Mouse (Mus musculus) embryo, embryonic 10 days (tissue): ENCODE results near the gene Hmcn1.

ENCODE experiments used
- DNase-seq: peaks from one replicate; pipeline ENCODE4 v3.0.0-alpha.2; 2015; ENCODE audit warnings: low spot score

Gene Hmcn1

DNA sequence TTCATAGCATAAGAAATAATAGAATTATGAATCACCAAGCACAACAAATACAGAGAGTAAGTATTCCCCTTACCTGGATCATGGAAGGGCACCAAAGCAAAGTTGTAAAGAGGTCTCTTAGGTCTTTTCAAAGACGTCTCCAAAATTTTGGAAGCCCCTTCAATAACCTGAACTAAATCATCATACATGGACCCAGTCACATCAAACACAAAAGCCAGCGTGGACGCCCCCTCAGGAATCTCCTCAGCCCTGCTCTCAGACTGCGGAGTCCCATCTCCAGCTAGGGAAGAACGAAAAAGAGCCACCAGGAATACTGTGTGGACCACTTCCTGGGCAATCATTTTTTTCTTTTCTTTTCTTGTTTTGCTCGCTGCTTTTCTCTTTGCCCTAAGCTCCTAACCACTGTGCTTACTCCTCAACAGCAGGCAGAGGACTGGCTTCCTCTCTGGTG is 499 bp downstream of the Hmcn1 start:
- no peak for DNase-seq

DNA sequence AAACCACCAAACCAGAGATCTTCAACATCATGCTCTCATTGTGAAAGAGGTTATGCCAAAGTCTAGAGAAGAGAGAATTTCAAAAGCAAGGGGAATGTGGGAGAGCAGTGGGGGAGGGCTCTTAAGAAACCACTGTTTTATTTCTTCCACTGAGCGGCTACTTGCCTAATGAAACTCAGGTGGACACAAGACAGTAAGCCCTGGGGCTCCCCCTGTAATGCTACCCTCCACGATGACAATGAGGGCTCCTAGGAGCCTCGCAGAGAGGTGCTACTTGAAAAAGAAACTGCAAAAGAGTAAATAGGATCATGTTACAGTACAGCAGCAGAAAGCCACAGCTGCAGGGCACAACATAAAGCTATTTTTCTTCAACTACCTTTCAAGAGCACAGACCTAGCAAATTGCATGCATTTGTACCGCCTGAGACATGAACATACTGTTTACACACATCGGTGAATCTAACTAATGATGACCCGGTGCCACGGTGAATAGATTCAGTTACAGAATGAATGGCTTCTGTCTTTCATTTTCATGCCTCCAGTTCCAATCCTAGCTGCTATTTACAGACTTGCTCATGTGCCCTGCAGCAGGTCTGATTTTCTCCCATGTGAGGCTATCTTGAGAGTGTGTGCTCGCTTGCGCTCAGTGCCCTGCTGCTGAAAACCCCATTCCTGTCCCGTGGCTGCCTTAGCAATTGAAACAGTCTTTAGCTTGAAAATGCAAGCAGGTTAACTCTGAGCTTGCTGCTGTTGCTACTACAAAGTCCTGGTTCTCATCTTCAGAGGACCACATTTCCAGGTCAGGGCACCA is 1.3 kb downstream of the Hmcn1 start:
- peak; percentile 63 for DNase-seq

DNA sequence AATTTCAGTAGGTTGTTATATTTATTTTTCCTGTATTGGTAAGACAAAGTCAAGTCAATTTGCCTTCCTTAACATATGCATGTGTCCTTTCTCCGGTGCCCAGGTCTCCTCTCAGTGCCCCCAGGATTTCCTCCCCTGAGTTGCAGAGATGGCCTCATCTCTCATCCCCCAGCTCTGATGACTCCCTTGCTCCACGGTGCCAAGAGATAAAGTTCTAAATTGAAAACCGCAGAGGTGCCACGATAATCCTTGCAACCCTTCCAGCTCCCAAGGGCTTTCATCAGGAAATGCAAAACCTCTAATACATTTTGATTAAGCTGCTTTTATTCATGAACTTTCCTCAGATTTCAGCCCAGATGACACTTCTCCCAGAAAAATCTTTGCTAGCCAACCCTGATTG is 8.3 kb downstream of the Hmcn1 start:
- DNase-seq, result no peak

DNA sequence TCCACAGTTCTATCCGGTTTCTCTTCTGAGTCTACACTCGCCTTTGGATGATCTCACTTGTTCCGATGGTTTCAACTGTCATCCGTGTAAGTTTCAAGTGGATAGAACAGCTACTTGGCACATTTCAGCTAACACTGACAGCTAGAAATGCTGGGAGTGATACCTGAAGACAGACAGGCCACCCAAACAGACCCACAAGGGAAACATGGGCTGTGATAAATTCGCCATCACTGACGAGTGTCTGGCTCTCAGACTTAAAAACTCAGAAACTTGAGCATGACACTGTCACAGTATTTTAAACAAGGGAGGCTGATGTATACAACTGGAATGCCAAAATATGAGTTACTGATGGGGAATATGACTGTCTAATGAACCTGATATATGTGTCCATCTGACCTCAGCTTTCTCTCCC is 9.1 kb downstream of the Hmcn1 start:
- no peak for DNase-seq

DNA sequence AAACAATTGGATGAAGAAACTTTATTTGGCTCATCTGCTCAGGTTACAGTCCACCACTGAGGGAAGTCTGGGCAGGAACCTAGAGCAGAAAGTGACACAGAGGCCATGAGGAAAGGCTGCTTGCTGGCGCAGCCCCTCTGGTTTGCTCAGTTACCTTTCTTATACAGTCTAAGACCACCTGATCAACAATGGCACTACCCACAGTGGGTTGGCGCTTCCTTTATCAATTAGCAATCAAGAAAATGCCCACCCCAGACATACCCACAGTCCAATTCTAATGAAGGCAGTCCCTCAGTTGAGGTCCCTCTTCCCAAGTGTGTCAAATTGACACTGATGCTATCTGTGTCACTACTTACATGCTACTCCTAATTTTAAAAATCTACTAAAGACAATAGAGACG is 14.6 kb downstream of the Hmcn1 start:
- DNase-seq, result no peak

DNA sequence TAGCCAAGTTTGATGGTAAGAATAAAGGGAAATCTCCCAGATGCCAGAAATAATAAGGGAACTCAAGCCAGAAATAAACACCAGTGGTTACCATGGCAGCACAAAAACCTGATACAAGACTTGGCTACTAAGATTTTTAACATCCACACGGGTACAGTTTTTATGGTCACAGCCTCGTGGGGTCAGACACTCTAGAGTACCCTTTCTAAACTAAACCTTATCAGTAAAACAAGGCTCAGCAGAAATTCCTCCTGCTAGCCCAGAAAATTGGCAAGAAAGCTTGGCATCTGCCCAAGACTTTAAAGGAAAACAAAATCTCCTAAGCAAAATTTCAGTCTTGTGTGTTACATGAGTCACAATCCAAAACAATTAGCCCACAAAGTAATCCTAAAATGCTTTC is 17.0 kb downstream of the Hmcn1 start:
- no peak for DNase-seq

DNA sequence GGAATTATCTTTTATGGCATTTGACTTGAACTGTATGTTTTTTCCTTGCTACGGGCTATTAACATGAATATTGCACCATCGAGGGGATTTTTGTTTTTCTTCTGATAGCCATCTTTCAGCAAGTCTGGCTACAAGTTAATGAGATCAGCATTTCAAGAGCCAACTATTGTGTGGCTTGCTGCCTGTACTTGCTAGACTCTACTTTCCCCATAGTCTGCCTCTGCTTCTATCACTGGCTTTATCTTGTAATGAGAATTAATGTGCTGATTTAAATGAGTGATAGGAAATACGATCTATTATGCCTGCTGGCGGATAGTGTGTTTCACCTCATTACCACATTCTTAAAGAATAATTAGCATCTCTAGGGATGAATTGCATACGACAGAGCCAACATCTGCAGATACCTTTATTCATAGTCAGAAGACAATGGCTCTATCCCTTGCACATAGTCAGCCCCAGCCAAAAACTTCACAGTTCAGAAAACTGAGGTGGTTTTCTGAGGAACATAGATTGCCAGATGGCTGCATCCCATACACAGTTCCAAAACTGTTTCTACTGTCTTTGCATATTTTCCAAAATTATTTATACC is 33.7 kb downstream of the Hmcn1 start:
- no peak for DNase-seq

DNA sequence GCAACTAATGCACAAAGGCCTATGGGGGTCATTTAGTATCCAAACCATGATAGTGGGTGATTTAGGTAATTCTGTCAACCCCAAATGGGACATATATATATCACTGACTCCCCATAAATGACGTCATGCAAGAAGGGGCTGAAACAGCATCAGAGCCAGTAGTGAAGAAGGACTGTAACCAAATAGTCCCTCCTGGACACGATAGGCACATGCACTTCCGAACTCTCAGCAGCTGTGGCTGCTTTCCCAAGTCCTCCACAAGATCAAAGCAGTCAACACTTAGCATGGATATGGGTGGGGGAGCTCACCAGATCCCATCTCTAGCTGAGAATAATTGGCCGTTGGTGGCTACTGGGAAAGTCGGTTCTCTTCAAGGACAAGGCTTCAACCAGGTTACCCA is 42.2 kb downstream of the Hmcn1 start:
- no peak for DNase-seq

DNA sequence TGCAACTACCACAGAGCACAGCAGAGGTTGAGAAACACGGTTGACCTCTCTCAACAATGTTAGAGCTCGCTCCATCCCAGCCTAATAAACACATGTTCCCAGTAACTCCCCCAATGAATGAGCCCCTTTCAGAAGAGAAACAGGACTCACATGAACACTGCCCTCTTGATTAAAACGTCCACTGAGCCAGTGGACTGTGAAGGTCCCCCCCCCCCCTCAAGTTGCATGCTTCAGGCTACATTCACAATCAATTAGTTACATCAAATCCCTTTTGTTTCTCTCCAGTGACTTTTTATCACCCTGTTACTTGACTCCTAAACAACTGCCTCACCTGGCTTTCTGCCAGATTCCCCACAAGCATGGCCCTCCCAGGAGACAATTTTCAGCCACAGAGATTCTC is 43.2 kb downstream of the Hmcn1 start:
- peak; percentile 52 for DNase-seq

DNA sequence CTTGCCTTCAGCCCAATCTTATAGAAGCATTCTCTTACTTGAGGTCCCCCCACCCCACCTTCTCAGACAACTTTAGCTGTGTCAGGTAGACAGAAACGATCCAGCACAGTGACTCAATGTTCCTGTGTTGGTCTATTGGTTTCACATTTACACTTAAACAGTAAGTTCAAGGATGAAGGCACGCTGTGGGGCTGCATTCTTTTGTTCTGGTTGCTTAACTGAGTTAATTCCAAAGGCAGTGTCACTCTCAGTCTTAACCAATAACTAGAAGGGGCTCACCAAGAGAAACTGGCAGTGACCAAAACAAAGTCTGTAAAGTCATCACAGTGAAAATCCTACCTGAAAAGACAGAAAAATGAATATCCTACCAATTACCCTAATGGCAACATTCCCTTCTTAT is 44.3 kb downstream of the Hmcn1 start:
- DNase-seq, result no peak

DNA sequence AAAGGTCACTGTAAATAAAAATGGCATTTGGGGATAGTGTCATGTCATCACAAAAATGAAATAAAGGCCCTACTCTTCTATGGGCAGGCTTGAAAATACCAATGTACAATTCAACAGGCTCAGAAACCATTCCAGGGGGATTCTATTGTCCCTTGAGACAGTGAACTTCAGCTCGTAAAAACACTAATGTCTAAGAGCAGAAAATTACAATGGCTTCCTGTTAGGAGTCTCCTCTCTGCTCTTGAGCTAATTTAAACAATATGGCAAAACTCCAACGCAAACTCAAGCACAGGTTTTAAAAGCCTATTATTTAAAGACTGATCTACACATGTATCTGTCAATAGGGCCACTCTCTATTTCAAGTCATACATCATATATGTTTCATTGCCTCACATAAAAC is 49.6 kb downstream of the Hmcn1 start:
- DNase-seq, result no peak

DNA sequence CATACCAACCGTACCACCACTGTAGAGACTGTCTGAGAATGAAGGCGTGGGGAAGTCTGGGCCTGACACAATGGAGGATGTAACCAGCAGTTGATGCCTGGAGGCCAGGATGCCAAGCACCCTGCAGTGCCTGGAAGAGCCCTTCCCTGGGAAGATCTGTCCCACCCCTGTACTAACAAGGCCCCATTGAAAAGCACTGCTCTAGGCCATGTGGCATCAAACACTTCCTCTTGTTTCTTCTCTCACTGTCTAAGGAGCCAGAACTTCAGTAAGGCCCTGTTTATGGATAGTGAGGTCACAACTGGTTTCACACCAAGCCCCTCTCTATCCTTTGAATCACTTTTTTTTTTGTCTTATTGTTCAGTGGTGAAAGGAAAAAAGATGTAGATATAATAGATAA is 51.1 kb downstream of the Hmcn1 start:
- no peak for DNase-seq

DNA sequence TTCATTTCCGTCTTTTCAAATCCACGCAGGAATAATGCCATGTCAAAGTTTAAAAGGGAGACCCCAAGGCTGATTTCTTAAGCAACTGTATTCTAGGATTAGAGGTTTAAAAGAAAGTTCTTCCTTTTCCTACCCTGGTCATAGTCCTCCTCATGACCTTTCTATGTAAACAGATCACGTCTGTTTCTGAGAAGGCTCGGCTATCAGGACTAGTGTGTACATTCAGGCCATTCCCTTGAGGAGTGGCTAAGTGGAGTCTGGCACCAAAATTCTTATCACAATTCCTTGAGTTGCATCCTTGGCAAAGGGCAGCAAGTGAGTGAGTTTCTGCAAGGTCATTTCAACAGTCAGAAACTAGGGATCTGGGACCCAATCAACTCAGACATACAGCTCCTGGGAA is 56.4 kb downstream of the Hmcn1 start:
- no peak for DNase-seq

DNA sequence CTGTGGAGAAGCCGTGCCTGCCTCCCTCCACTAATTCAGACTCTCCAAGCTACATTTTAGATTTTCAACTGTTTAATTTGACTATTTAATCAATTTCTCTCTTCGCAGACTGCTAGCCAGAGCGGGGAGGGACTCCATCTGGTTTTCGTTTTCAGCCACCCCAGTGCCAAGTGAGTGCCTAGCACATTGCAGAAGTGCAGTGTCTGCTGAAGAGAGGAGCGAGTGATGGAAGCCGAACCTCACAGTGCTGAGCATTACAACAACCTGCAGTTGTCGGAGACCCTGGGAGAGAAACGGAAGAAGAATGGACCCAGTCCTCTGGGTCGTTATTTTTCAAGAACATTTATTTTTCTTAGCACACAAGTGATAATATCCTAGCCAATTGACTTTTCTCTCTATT is 59.6 kb downstream of the Hmcn1 start:
- peak; percentile 52 for DNase-seq

DNA sequence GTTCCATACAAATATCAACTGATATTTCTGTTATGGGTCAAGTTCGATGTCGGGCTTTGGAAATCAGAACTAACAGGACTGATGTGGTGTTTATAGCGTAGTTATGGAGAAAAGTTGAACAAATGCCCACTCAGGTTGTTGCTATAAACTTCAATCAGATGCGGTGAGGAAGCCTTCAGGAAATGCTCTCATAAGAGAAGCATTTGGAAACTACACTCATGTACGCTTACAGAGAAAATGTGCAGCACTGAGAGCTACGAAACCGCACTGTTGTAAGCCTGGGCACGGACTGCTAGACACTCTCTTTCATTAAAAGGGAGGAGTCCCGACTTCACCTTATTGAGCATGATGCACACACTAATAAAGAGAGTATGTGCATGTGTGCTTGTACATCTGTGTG is 72.4 kb downstream of the Hmcn1 start:
- no peak for DNase-seq

DNA sequence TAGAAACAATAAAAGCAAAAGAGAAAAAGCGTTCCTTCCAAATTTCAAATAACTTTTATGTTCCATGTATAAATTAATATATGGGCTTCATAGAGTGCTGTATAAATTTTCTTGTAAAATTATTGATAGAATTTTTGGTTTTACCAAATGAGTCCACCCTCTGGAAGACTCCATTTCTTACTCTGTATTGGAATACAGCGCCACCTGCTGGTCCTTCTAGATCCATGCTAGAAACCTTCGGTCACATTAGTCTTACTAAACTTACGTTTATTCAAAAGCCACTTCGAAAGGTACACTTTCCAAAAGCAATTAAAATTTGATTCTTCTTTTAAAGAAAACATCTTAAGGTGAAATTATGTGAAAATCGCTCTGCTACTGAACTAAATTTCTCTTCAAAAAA is 73.0 kb downstream of the Hmcn1 start:
- peak; percentile 84 for DNase-seq

DNA sequence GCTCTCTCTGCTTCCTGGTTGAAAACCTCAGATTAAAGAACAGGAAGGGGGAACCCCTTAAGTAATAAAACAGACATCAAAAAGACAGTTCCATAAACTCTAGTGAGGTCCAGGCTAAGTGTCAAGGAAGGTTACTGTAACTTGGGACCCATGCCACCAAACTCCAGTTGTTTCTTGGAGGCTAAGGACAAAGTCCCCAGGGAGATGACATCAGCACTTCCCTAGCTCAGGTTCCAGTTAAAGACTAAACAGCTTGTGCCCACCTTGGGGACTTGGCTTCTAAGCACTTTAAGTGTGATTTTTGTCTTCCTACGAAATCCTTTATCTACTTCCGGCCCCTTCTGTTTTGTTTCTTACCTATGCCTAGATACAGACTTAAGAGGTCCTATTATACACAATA is 78.3 kb downstream of the Hmcn1 start:
- no peak for DNase-seq

DNA sequence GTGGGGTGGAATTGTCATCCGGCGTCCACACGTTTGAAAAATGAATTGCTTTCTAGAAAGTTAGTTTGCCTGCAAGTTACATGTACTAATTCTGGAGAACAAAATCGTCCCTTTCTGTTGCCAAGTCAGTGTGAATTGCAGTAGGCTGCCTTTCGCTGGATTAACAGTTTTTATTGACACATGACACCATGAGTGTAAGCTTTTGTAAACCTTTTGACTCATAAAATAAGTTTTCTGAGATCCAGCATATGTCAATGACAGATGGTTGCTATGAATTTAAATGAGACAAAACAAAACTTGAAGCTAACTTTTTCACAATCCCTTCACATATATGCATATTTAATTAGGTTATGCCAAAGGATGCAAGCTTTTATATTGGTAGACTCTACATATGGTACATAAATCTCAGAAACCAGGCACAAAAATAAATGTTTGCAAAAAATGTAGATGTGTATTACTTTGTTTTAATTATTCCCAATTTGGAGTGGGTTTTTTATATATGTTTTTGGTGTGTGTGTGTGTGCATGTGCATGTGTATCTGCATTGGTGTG is 79.6 kb downstream of the Hmcn1 start:
- DNase-seq, result no peak

DNA sequence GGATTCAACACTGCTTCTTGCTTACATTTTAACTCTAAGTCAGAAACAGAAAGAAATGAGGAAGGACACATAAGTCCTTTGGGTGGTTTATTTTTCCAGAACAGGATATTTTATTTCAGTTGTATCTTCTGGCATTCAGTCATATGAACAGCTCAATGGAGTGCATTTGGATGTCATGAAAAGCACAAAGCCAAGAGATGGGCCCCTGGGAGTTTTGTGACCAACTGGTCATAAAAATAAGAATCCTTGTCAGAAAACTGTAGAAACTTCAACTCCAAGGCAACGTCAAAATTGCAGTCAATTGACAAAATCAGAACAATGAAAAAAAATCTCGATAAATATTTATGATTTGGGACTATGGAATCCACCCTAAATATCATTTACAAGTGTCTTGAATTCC is 83.6 kb downstream of the Hmcn1 start:
- no peak for DNase-seq

DNA sequence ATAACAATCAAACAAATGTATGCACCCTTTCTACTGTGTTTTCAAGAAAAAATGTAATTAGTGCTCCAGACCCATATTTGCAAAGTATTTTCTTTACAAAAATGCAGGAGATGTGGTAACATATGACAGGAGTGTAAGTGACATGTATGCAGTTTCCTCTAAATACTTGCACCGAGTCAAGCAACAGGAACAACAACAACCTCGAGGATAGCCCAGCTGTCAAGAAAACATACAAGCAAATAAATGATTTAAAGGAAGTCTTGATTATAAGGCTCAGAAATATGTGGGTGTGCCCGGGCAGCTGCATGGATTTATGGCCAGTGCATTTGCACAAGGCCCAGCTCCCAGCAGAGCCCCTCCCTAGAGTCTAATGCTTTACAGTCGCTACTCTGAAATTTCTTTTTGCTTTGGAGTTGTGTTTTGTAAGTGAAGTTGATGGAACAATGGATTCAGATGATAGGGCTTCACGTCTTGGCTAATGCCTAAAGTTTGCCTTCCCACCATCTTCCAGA is 99.5 kb downstream of the Hmcn1 start:
- DNase-seq, result no peak

DNA sequence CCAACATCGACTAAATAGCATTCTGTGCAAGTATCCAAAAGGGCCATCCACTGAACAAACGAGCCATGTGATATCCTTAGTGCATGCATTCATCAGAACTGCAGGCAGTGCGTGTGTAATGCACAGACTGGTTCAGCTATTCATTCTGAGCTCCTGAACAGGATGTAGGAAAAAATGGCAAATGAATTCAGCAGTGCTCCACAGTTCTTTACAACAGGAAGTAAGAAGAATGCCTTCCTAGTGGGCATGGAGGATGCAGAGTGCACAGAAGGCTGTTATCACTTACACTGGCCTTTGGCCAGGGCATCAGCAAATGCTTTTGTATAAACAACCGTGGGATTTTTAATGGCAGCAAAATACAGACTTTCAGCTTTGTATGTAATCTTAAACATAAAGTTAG is 103.2 kb downstream of the Hmcn1 start:
- no peak for DNase-seq

DNA sequence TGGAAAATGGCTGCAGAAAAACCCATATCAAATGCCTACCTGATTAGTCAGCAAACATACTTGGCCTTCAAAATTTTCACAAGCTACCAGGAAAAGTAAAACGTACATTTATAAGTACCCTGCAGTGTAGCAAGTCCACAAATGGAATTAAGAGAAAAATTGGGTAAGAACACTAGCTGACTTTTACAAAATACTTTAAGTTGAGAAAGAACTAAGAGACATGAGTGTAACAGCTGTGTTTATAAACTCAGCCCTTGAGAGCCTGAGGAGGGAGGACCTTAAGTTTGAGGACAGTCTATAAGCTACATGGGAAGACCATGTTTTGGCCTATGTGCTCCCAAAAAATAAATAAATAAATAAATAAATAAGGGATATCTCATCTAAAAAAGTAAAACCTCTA is 107.0 kb downstream of the Hmcn1 start:
- no peak for DNase-seq

DNA sequence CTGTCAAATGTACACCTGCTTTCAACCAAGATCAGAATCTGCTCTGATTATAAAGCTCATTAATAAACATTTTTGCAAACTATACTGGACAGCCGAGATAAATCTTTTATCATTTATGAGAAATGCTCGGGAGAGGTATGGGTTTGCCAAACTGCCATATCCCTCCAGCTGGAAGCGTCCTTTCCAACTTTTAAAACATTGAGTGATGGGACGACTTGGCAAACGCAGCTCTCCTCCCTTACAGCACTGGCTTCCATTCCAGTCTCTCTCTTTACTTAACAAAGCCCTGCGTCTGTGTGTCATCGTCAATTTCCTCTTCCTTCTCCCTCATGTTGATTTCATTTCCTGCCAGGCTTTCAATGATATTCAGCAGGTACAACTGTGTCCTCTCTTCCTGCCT is 114.8 kb downstream of the Hmcn1 start:
- no peak for DNase-seq

DNA sequence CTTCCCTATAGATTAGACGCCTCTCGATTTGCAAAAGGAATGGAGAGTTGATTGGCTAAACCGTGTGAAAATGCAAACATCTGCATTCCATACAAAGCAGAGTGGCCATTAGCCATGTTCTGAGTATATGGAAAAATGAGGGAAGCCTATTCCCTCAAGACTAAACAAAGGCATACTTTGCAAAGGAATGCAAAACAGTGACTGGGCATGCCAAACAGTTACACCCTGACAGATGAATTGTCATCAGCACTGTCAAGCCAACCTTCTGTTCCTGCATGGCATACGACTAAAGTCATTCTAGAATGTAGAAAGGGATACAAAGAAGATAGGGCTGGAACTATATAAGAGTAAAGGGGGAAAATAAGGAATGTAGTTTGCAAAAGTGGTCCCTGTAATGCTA is 115.3 kb downstream of the Hmcn1 start:
- DNase-seq, result no peak
